Comparison of ENCODE assay signal across 10 mouse cellular contexts in genomic region chr13:78426306-78426921, GRCm38 (mm10).
A peak's percentile ranks its signal among the peaks of the same experiment; 100 is the strongest.
DNase-seq lines count a peak whose midpoint lies in the region; ATAC-seq and TF ChIP-seq lines count a peak whose summit lies in the region.
"Had no signal": no experiment of that assay in that cellular context is flagged by ENCODE, and none has a peak within 500 bp of the region (broad histone marks: within the 10 kb centered on the region; RNA-seq: fewer than 3 reads in every experiment).

No protein-coding gene starts in this region.

- no peak for ATAC-seq in heart, embryonic 14.5 days (ENCODE audit: insufficient number of reproducible peaks, insufficient read depth, low FRiP score, low read depth)
- no peak for ATAC-seq in heart, embryonic 11.5 days (replicated peaks; ENCODE audit: insufficient number of reproducible peaks, low FRiP score, low TSS enrichment)
- ATAC-seq in limb, embryonic 13.5 days (ENCODE audit: low FRiP score, low read depth), result 0 out of 2 replicates have a peak, but pooled peaks have one; percentile 13
- no peak for ATAC-seq in erythroid progenitor cell, adult 5-6 weeks (replicated peaks; ENCODE audit: low FRiP score, poor library complexity, severe bottlenecking)

- no peak overlapping the region for H3K9ac ChIP-seq in heart, embryonic 14.5 days (ENCODE audit: low read length)
- H3K9ac ChIP-seq in heart, embryonic 11.5 days (ENCODE audit: low read depth, low read length), result no peak overlapping the region
- H3K9ac ChIP-seq in limb, embryonic 13.5 days, result no peak overlapping the region
- H3K9ac ChIP-seq: stomach, embryonic 15.5 days had no signal

- H3K27ac ChIP-seq in heart, embryonic 14.5 days (replicated peaks in 1 of 2; ENCODE audit: control insufficient read depth in 1 of 2, insufficient read depth in 1 of 2, low read depth in 2 of 2, low read length in 2 of 2), result no peak overlapping the region
- H3K27ac ChIP-seq in heart, embryonic 11.5 days (ENCODE audit: low read depth, low read length), result no peak overlapping the region
- peak overlapping the region; percentile 87 for H3K27ac ChIP-seq in forebrain, embryonic 10.5 days
- H3K27ac ChIP-seq in limb, embryonic 13.5 days, result no peak overlapping the region

- TF ChIP-seq POLR2A in brain, embryonic 14.5 days (IDR thresholded peaks at IDR 0.05; ENCODE audit: borderline replicate concordance, extremely low read depth, insufficient read depth, insufficient read length, poor library complexity, severe bottlenecking), result no peak

- no peak for TF ChIP-seq CTCF in brain, embryonic 14.5 days (IDR thresholded peaks at IDR 0.05; ENCODE audit: borderline replicate concordance, extremely low read depth, insufficient read depth, insufficient read length)

- peaks cover 0 to 2% of the 10 kb centered on the region in 2 experiments; a peak in 3 of 4 replicates for H3K4me1 ChIP-seq in heart, embryonic 14.5 days (ENCODE audit: control insufficient read depth in 2 of 2, insufficient read depth in 2 of 2, low read length in 2 of 2)
- no peaks in the 10 kb centered on the region for H3K4me1 ChIP-seq in heart, embryonic 11.5 days (ENCODE audit: control insufficient read depth, insufficient read depth, low read length)
- peaks cover 38% of the 10 kb centered on the region for H3K4me1 ChIP-seq in forebrain, embryonic 10.5 days
- H3K4me1 ChIP-seq in limb, embryonic 13.5 days, result peaks cover 21% of the 10 kb centered on the region

- peak; percentile 68 for DNase-seq in brain, embryonic 14.5 days (ENCODE audit: low read depth)
- no peak for DNase-seq in forebrain, embryonic 10.5 days (ENCODE audit: extremely low spot score, low spot score)
- DNase-seq in adrenal gland, postnatal 10 days, result no peak
- DNase-seq in adrenal gland, postnatal 14 days, result no peak

- WGBS in heart, embryonic 14.5 days, result 58% methylated on average over 8 of the region's 8 CpGs
- WGBS in heart, embryonic 11.5 days (ENCODE audit: insufficient replicate concordance), result 47% methylated on average over 8 of the region's 8 CpGs
- 42% methylated on average over 8 of the region's 8 CpGs for WGBS in forebrain, embryonic 10.5 days
- 21% methylated on average over 8 of the region's 8 CpGs for WGBS in limb, embryonic 13.5 days

- H3K9me3 ChIP-seq in heart, embryonic 14.5 days (ENCODE audit: control insufficient read depth, low read length), result no peaks in the 10 kb centered on the region
- H3K9me3 ChIP-seq in heart, embryonic 11.5 days (replicated peaks; ENCODE audit: control insufficient read depth, low read length), result no peaks in the 10 kb centered on the region
- H3K9me3 ChIP-seq in forebrain, embryonic 10.5 days, result no peaks in the 10 kb centered on the region
- H3K9me3 ChIP-seq in limb, embryonic 13.5 days, result no peaks in the 10 kb centered on the region
- H3K9me3 ChIP-seq: stomach, embryonic 15.5 days had no signal

- H3K36me3 ChIP-seq in heart, embryonic 14.5 days (ENCODE audit: control insufficient read depth, insufficient read depth, low read length), result no peaks in the 10 kb centered on the region
- H3K36me3 ChIP-seq in heart, embryonic 11.5 days (ENCODE audit: control insufficient read depth, insufficient read depth, low read length), result no peaks in the 10 kb centered on the region
- H3K36me3 ChIP-seq in forebrain, embryonic 10.5 days (replicated peaks), result no peaks in the 10 kb centered on the region
- H3K36me3 ChIP-seq in limb, embryonic 13.5 days, result no peaks in the 10 kb centered on the region
- H3K36me3 ChIP-seq: stomach, embryonic 15.5 days had no signal

- no peaks in the 10 kb centered on the region for H3K27me3 ChIP-seq in heart, embryonic 14.5 days (ENCODE audit: control insufficient read depth, insufficient read depth, low read length)
- H3K27me3 ChIP-seq in heart, embryonic 11.5 days (ENCODE audit: control insufficient read depth, insufficient read depth, low read length), result no peaks in the 10 kb centered on the region
- H3K27me3 ChIP-seq in forebrain, embryonic 10.5 days (ENCODE audit: poor library complexity, severe bottlenecking), result peaks cover 3% of the 10 kb centered on the region; the same call in 1 of the 2 replicates
- no peaks in the 10 kb centered on the region for H3K27me3 ChIP-seq in limb, embryonic 13.5 days
- H3K27me3 ChIP-seq: CH12.LX; stomach, embryonic 15.5 days had no signal

- H3K4me2 ChIP-seq in heart, embryonic 14.5 days (ENCODE audit: low read length), result peak overlapping the region; percentile 83; the same call in 1 of the 2 replicates
- H3K4me2 ChIP-seq in heart, embryonic 11.5 days, result no peak overlapping the region
- peak overlapping the region; percentile 60 for H3K4me2 ChIP-seq in limb, embryonic 13.5 days (replicated peaks)

- H3K4me3 ChIP-seq in heart, embryonic 14.5 days (ENCODE audit: control insufficient read depth in 1 of 2, insufficient read depth in 1 of 2, low read depth in 1 of 2, low read length in 2 of 2), result no peak overlapping the region
- H3K4me3 ChIP-seq in heart, embryonic 11.5 days (ENCODE audit: low read depth, low read length), result no peak overlapping the region
- no peak overlapping the region for H3K4me3 ChIP-seq in forebrain, embryonic 10.5 days
- no peak overlapping the region for H3K4me3 ChIP-seq in limb, embryonic 13.5 days
